Mouse (Mus musculus): ENCODE measurements around the gene Cnpy4.

Gene Cnpy4

GRCm38 (mm10) chr5:138186950-138187638 is at the start of gene Cnpy4, which contains the start of gene Taf6:
TSS of gene Cnpy4 (plus strand) at chr5:138187485.
TSS of gene Taf6 (minus strand) at chr5:138187451.
- DNase-seq (ENCODE audit: low spot score), result peak; percentile 91

- peak; percentile 49 for DNase-seq (ENCODE audit: low spot score)
These were observed 49.2 kb upstream of the Cnpy4 start for GRCm38 (mm10) chr5:138137935-138138549.

- DNase-seq (ENCODE audit: low spot score), result no peak
These were observed 48.7 kb upstream of the Cnpy4 start for GRCm38 (mm10) chr5:138138585-138138984.

- no peak for DNase-seq (ENCODE audit: low spot score)
These were observed 32.9 kb upstream of the Cnpy4 start for GRCm38 (mm10) chr5:138154390-138154789.

- DNase-seq (ENCODE audit: low spot score), result peak; percentile 85
These were observed 31.8 kb upstream of the Cnpy4 start, which contains the start of gene Zfp113 for GRCm38 (mm10) chr5:138155443-138155976. TSS of gene Zfp113 (minus strand) at chr5:138155744.

GRCm38 (mm10) chr5:138160224-138160762 is 27.0 kb upstream of the Cnpy4 start:
- DNase-seq (ENCODE audit: low spot score), result no peak

- peak; percentile 97 for DNase-seq (ENCODE audit: low spot score)
These were observed 26.2 kb upstream of the Cnpy4 start, which contains the start of gene Cops6 for GRCm38 (mm10) chr5:138160842-138161665. TSS of gene Cops6 (plus strand) at chr5:138161071.

GRCm38 (mm10) chr5:138163046-138163445 is 24.2 kb upstream of the Cnpy4 start:
- DNase-seq (ENCODE audit: low spot score), result no peak

DNA sequence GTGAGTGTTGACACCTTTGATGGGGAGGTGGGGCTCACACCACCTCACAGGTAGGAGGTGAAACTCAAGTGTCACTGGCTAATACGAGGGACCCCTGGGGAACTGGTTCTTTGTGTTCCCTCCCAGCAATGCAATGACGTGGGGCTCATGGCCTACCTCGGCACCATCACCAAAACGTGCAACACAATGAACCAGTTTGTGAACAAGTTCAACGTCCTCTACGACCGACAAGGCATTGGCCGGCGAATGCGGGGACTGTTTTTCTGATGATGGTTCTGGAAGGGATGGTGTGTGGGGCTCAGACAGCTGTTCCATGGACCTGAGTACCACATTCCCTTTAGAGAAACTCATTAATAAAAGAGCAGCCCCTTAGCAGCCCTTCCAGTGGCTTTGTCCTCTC is 23.7 kb upstream of the Cnpy4 start:
- no peak for DNase-seq (ENCODE audit: low spot score)

DNA sequence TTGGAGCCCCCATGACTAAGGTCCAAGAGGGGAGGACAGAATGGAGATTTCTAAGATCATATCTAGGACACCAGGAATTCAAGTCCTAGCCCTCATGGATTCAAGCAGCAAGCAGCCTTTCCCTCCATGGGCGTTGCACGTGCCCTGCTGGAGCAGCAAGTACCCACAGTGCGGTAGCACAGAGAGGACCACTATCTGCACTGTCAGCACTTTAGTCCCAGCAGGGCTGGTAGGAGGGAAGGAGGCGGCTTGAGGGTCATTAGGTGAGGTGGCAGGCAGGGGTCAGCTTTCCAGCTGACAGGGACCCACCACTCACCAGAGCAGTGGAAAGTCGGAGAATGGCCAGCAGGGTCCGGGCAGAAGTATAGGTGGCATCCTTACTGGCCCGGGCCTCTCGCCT is 21.7 kb upstream of the Cnpy4 start:
- DNase-seq (ENCODE audit: low spot score), result no peak

DNA sequence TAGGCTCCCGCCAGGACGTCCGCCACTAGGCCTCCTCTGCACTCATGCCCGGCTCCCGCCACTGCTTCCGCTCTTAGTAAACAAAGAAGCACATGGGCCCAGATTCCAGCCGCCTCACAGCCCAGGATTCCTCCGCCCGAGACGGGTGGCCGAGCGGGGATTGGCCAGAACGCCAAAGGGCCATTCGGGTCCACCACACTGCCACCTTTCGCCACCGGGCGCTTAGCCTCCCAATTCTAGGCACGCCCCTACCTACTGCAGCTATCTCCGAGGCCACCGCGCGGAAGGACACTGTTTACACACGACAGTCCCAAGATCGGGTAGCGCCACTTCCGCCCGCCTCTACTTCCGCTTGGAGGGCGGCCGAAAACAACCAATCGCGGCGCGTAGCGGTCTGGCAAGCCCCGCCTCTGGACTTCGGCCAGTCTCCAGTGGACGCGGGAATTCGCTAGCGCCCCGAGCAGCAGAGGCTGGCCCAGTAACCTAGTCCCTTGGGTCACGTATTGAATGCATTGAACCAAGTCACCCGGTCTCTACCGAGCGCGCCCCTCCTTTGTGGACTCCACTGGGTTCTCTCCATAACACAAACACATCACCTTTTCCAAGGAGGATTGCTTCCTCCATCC is 16.2 kb upstream of the Cnpy4 start:
- peak; percentile 98 for DNase-seq (ENCODE audit: low spot score)

DNA sequence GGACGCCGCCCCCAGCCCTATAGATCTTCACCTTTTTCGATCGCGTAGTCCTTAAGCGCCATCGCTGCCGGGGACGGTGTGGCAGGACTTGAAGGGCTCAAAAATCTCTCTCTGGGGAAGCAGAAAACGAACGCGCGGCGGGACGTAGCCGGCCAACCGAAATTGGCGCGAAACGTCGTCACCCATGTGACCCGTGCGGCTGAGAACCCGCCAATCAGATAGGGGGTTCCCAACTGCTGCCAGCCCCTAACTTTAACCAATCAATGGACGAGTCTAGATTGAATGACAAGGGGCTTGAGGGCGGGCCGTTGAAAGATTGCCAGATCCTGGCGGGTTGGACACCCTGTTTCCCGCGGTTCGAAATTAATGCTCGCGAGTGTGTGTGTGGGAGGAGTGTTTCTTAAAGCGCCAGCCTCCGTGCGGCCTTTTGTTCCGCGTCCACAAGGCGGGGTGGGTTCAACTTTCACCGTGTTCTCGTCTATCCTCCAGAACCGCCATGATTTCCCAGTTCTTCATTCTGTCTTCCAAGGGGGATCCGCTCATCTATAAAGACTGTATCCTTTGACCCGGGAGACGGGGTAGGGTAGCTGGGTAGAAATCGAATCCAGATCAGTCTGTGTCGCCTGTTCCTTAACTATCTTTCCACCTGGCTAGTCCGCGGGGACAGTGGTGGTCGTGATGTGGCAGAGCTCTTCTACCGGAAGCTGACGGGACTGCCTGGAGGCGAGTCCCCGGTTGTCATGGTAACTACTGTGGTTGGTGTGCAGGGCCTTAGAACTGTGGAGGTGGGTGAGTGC is 15.4 kb upstream of the Cnpy4 start, which contains the start of the genes Ap4m1 and Mcm7:
Ap4m1 (plus strand) TSS at position 308 of the 797 bp plus-strand sequence.
Mcm7 (minus strand) TSS at position 728 of the 797 bp plus-strand sequence.
- DNase-seq (ENCODE audit: low spot score), result peak; percentile 97

DNA sequence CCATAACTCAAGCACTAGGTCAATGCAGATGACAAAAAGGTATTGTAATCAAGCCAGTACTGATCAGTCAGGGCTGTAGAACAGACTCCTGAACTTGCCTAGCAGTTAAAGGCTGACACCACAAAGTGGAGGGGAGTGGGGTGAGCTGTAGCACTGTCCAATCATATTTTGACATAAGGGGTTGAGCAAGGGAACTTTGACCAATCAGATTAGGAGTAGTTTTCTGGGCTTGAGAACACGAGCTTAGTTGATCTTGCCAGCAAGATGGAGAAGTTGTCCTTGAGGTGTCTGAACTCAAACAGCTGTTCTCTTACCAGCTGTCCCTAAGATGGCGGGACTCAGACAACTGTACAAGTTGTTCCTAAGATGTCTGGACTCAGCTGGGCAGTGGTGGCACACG is 14.1 kb upstream of the Cnpy4 start:
- no peak for DNase-seq (ENCODE audit: low spot score)

GRCm38 (mm10) chr5:138187661-138188306 is 499 bp downstream of the Cnpy4 start:
- peak; percentile 56 for DNase-seq (ENCODE audit: low spot score)

GRCm38 (mm10) chr5:138193771-138194727 is 6.8 kb downstream of the Cnpy4 start, which contains the start of gene Mblac1:
TSS of gene Mblac1 (plus strand) at chr5:138194314.
- peak; percentile 85 for DNase-seq (ENCODE audit: low spot score)

GRCm38 (mm10) chr5:138194755-138195345 is 7.6 kb downstream of the Cnpy4 start:
- peak; percentile 58 for DNase-seq (ENCODE audit: low spot score)

GRCm38 (mm10) chr5:138195463-138195862 is 8.2 kb downstream of the Cnpy4 start:
- no peak for DNase-seq (ENCODE audit: low spot score)

DNA sequence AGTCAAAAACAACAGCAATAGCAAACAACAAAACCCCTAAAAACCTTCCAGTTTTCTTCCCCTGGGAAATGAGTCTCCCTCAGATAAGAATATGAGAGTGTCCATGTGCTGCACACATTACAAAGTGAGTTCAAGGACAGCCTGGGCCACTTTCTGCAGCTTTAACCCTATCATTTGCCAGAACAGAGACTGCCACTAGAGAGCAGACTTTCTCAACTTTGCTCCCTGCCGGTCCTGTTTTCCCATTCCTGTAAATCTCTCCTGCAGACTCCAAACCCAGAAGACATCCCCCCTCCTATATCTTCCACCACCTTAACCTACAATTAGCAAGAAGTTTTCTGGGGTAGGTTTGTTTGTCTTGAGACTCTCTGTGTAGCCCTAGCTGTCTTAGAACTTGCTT is 12.3 kb downstream of the Cnpy4 start:
- DNase-seq (ENCODE audit: low spot score), result no peak

Data from testis, postnatal 10 days (tissue).